Mouse (Mus musculus) CH12.LX (cell line): ENCODE data around the gene Itpr2. TPM values are rescaled to one million over a fixed set of nuclear protein-coding genes. Genes with fewer than 3 reads are reported as not detected.
A peak's percentile ranks its signal among the peaks of the same experiment; 100 is the strongest.

ENCODE experiments used
- DNase-seq: peaks from one replicate; pipeline ENCODE4 v3.0.0-alpha.2; 2013; ENCODE audit errors: extremely low read depth
- H3K27ac ChIP-seq: 2 replicates; pipeline ENCODE4 v1.5.1; 2012; ENCODE audit warnings: low read depth, mild to moderate bottlenecking, control low read depth, moderate library complexity; ENCODE audit not compliant: insufficient read depth
- H3K27me3 ChIP-seq: replicated peaks from 2 replicates; pipeline ENCODE3; 2012; ENCODE audit warnings: inconsistent platforms
- H3K36me3 ChIP-seq, 2 experiments: replicated peaks in 1 of 2; 2 replicates each; pipeline versions ENCODE3 to v1.6.1; 2012; ENCODE audit warnings: inconsistent platforms in 1 of 2, low read length in 1 of 2, mild to moderate bottlenecking in 1 of 2, mixed read lengths in 1 of 2, moderate library complexity in 1 of 2; ENCODE audit not compliant: control insufficient read depth in 1 of 2, insufficient read depth in 1 of 2
- H3K4me1 ChIP-seq, 2 experiments: 2 replicates each; pipeline ENCODE4 v1.6.1; 2012; ENCODE audit warnings: inconsistent platforms in 1 of 2, moderate library complexity in 1 of 2; ENCODE audit not compliant: insufficient read depth in 2 of 2, control insufficient read depth in 1 of 2
- H3K4me2 ChIP-seq: 2 replicates; pipeline ENCODE4 v1.6.1; 2012; ENCODE audit warnings: low read depth, mild to moderate bottlenecking, control low read depth; ENCODE audit not compliant: poor library complexity, insufficient read depth, severe bottlenecking
- H3K4me3 ChIP-seq, 3 experiments: fragments of 150-350 bp in 1 of 3; sonication (generic) in 1 of 3; replicated peaks in 1 of 3; 2 replicates each; pipeline versions ENCODE3 to v1.5.1; 2011 to 2012; ENCODE audit warnings: low read depth in 2 of 3, low read length in 2 of 3, mild to moderate bottlenecking in 2 of 3, moderate library complexity in 2 of 3, control low read depth in 1 of 3, improper control_type of control experiment in 1 of 3, inconsistent platforms in 1 of 3, mixed read lengths in 1 of 3; ENCODE audit not compliant: poor library complexity in 1 of 3
- H3K79me2 ChIP-seq: replicated peaks from 2 replicates; pipeline ENCODE4 v1.6.1; 2012; ENCODE audit warnings: mild to moderate bottlenecking, moderate library complexity; ENCODE audit not compliant: control insufficient read depth, poor library complexity, insufficient read depth, severe bottlenecking; ENCODE audit errors: extremely low read depth
- H3K9ac ChIP-seq: 2 replicates; pipeline ENCODE4 v1.6.1; 2012; ENCODE audit warnings: low read depth, mild to moderate bottlenecking, control low read depth, moderate library complexity; ENCODE audit not compliant: insufficient read depth
- H3K9me3 ChIP-seq: replicated peaks from 2 replicates; pipeline ENCODE3; 2012; ENCODE audit warnings: low read length, inconsistent platforms, mixed read lengths
- CHD2 ChIP-seq: IDR thresholded peaks from 2 replicates; pipeline ENCODE4 v1.6.1; 2011; ENCODE audit warnings: low read length, improper control_type of control experiment
- CTCF ChIP-seq, 2 experiments: IDR thresholded peaks in 1 of 2; conservative IDR thresholded peaks in 1 of 2; 2 replicates each; pipeline ENCODE4 v1.5.1; 2011 to 2012; ENCODE audit warnings: low read depth in 2 of 2, low read length in 2 of 2, improper control_type of control experiment in 1 of 2, inconsistent platforms in 1 of 2, mild to moderate bottlenecking in 1 of 2, moderate library complexity in 1 of 2
- E2F4 ChIP-seq: IDR thresholded peaks from 2 replicates; pipeline ENCODE4 v1.6.1; 2011; ENCODE audit warnings: low read depth, low read length, improper control_type of control experiment; ENCODE audit not compliant: insufficient replicate concordance
- EP300 ChIP-seq: IDR thresholded peaks from 2 replicates; pipeline ENCODE4 v1.6.1; 2011; ENCODE audit warnings: low read length, improper control_type of control experiment
- GABPA ChIP-seq: IDR thresholded peaks from 2 replicates; pipeline ENCODE4 v1.6.1; 2012; ENCODE audit warnings: low read depth, low read length, improper control_type of control experiment, inconsistent platforms; ENCODE audit not compliant: insufficient replicate concordance
- MAFK ChIP-seq: IDR thresholded peaks from 2 replicates; pipeline ENCODE4 v1.6.1; 2011; ENCODE audit warnings: low read length, improper control_type of control experiment; ENCODE audit not compliant: insufficient replicate concordance
- MAX ChIP-seq: IDR thresholded peaks from 2 replicates; pipeline ENCODE4 v1.6.1; 2011; ENCODE audit warnings: low read length, improper control_type of control experiment
- MAZ ChIP-seq: IDR thresholded peaks from 2 replicates; pipeline ENCODE4 v1.6.1; 2012; ENCODE audit warnings: low read depth, mild to moderate bottlenecking, inconsistent platforms, low read length, improper control_type of control experiment, moderate library complexity
- MXI1 ChIP-seq: IDR thresholded peaks from 2 replicates; pipeline ENCODE4 v1.6.1; 2011; ENCODE audit warnings: mild to moderate bottlenecking, low read depth, low read length, improper control_type of control experiment
- RAD21 ChIP-seq: IDR thresholded peaks from 2 replicates; pipeline ENCODE4 v1.6.1; 2011; ENCODE audit warnings: low read depth, mild to moderate bottlenecking, low read length, improper control_type of control experiment, moderate library complexity
- RCOR1 ChIP-seq: conservative IDR thresholded peaks from 2 replicates; pipeline ENCODE4 v1.6.1; 2012; ENCODE audit warnings: low read depth, mild to moderate bottlenecking, inconsistent platforms, low read length, improper control_type of control experiment
- SIN3A ChIP-seq: IDR thresholded peaks from 2 replicates; pipeline ENCODE4 v1.6.1; 2012; ENCODE audit warnings: low read length, improper control_type of control experiment, inconsistent platforms
- SMC3 ChIP-seq: IDR thresholded peaks from 2 replicates; pipeline ENCODE4 v1.6.1; 2011; ENCODE audit warnings: low read depth, low read length, improper control_type of control experiment
- TBP ChIP-seq: conservative IDR thresholded peaks from 2 replicates; pipeline ENCODE4 v1.6.1; 2011; ENCODE audit warnings: low read depth, low read length, improper control_type of control experiment
- ZMIZ1 ChIP-seq: IDR thresholded peaks from 2 replicates; pipeline ENCODE4 v1.6.1; 2012; ENCODE audit warnings: low read depth, mild to moderate bottlenecking, inconsistent platforms, low read length, improper control_type of control experiment
- dilution Hi-C: fragments of 300-500 bp; cut with MboI; formaldehyde crosslinking; loops from 2 replicates; pipeline ENCODE4 v1.14.3; 2020; ENCODE audit warnings: low sequenced_read_pairs; ENCODE audit not compliant: extremely low pct_unique_long_range_greater_than_20kb, extremely low pct_ligation_motif_present
- in situ Hi-C: fragments of 300-500 bp; cut with MboI; formaldehyde crosslinking; loops from 3 replicates; pipeline ENCODE4 v1.14.3; 2019; ENCODE audit warnings: low sequenced_read_pairs, low pct_ligation_motif_present, low pct_unique_long_range_greater_than_20kb, mixed read lengths
- polyA plus RNA-seq: library from polyadenylated mRNA; unstranded; fragments of >175 nt; gene quantifications from 2 replicates; pipeline ENCODE4 v1.2.1, GENCODE M21; 2012; ENCODE audit warnings: low read depth; ENCODE audit not compliant: insufficient read length
- total RNA-seq, 2 experiments: library from RNA; depleted of rRNA; stranded (reverse); fragments of 300-350 nt in 1 of 2; fragments of >200 nt in 1 of 2; gene quantifications; 2 replicates each; pipeline ENCODE4 v1.2.3; 2012 to 2014

Itpr2 gene
- total and polyA plus RNA-seq, 3 experiments: 3.5 to 8.9 (median 4.4) TPM

DNA sequence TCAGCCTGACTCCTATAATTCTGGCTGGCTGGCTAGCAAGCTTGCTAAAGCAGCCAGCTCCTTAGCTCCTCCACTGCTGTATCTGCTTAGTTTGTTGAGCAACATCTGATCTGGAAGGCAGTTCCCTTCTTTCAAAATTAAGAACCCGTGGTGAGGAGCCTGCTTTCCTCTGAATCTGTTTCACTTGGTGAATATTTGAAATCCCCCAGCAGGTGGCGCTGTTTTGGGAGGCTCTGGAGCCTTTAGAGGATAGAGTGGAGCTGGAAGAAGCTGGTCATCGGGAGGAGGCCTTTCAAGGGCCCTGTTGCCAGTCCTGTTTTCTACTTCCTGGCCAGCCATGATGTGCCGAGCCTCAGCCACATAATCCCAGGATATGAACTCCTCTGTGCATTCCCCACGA, 422.8 kb downstream of the Itpr2 start (continued):
- TF ChIP-seq MAX: 0 out of 2 replicates have a peak, but pooled peaks have one; percentile 6

DNA sequence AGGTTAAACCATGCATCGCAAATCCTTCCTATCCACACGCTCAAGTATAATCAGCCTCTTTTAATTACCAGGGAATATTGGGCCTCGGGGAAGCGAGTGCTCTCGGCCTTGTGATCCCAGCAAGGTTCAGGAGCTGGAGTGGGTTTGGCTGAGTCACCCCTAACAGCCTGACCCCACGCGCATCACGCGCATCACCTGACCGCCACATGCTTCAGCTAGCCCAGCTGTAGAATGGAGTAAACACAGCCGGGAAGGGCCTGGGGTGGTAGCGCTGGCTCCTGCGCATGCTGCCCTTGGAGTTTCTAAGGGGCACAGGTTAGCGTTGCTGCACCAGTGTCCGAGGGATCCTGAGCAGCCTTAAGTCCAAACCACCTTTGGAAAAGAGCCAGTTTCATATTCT, 423.9 kb downstream of the Itpr2 start:
- TF ChIP-seq MAFK: no peak
- TF ChIP-seq ZMIZ1: no peak
- TF ChIP-seq SIN3A: no peak
- TF ChIP-seq TBP: no peak
- TF ChIP-seq EP300: no peak
- no peak for TF ChIP-seq MXI1
- no peak for TF ChIP-seq CHD2
- no peak for TF ChIP-seq RCOR1
- TF ChIP-seq E2F4: no peak
- TF ChIP-seq MAZ: no peak
- no peak overlapping the region for H3K4me2 ChIP-seq
- in situ Hi-C loops: no loop called here
- no peak overlapping the region for H3K27ac ChIP-seq
- no peak overlapping the region for H3K9ac ChIP-seq
- no peak for DNase-seq
- dilution Hi-C loops: no loop called here
- H3K27me3 ChIP-seq: no peaks in the 10 kb centered on the region
- peaks cover 17% of the 10 kb centered on the region for H3K9me3 ChIP-seq
- H3K79me2 ChIP-seq: no peaks in the 10 kb centered on the region
- no peaks in the 10 kb centered on the region for H3K36me3 ChIP-seq
- H3K4me3 ChIP-seq: no peak overlapping the region
- peaks cover 21 to 59% of the 10 kb centered on the region in 2 experiments for H3K4me1 ChIP-seq

DNA sequence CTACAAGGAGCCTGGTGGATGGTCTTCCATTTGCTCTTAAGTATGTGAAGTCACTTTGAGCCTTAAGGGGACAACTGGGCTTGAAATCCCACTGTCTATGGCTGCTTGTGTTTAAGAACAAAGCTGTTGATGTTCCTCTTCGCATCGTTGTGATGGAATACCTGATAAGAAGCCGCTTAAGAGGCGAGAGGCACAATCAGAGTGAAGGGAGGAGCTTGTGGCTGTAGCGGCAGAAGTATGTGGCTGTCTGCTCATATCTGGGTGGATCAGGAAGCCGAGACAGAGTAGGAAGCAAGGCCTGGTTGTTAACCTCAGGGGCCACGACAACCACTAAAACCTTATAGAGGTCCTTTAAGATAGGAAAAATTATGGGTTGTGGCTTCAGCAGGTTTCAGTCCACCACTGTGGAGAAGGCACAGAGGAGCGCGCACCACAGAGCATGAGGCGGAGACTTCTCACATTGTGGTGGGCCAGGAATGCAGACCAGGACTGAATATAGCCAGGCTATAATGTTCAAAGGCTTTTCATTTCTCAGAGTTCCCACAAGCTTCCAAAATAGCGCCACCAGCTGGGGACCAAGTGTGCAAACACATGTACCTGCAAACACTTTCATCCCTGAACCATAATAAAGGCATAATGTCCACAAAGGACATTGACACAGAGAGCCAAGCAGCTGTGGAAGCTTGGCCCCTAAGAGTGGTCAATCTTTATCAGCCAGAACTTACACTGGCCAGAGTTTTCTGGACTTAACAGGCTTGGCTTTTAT, 424.7 kb downstream of the Itpr2 start:
- TF ChIP-seq SMC3 (peak; percentile 47), RAD21 (peak; percentile 25), CTCF (conservative IDR thresholded peaks at IDR 0.05 in 1 of 2, IDR thresholded peaks at IDR 0.05 in 1 of 2; ENCODE audit: low read depth in 2 of 2, low read length in 2 of 2) (peak; percentile 16 to 49; a peak in 2 of 4 replicates), GABPA (no peak)
- TF ChIP-seq, all 38 proteins: peak for 3
- Histone ChIP-seq H3K9me3 (peaks cover 17% of the 10 kb centered on the region), H3K79me2 (no peaks in the 10 kb centered on the region), H3K27ac (no peak overlapping the region), H3K27me3 (no peaks in the 10 kb centered on the region), H3K36me3 (no peaks in the 10 kb centered on the region), H3K4me1 (peaks cover 13 to 52% of the 10 kb centered on the region in 2 experiments), H3K4me2 (no peak overlapping the region), H3K9ac (no peak overlapping the region), H3K4me3 (no peak overlapping the region)
- dilution Hi-C loops (no loop called here), in situ Hi-C loops (no loop called here)
- peak; percentile 34 for DNase-seq
